15 mouse cellular contexts compared by ENCODE assay signal in genomic region chr9:14357033-14357432, GRCm38 (mm10). TPM values are rescaled to one million over a fixed set of nuclear protein-coding genes. Genes with fewer than 3 reads are reported as not detected.
A peak's percentile ranks its signal among the peaks of the same experiment; 100 is the strongest.
DNase-seq lines count a peak whose midpoint lies in the region; ATAC-seq and TF ChIP-seq lines count a peak whose summit lies in the region.
"Had no signal": no experiment of that assay in that cellular context is flagged by ENCODE, and none has a peak within 500 bp of the region (broad histone marks: within the 10 kb centered on the region; RNA-seq: fewer than 3 reads in every experiment).

No protein-coding gene starts in this region.

- TF ChIP-seq CTCF in kidney, adult 2 months (conservative IDR thresholded peaks at IDR 0.05; ENCODE audit: insufficient read depth, insufficient read length, low read depth, low read length), result 0 out of 2 replicates have a peak, but pooled peaks have one; percentile 23

- no peak overlapping the region for H3K4me3 ChIP-seq in kidney, adult 2 months (ENCODE audit: insufficient read depth, low read depth, low read length)
- H3K4me3 ChIP-seq: embryonic facial prominence, embryonic 13.5 days; myocyte had no signal

- H3K36me3 ChIP-seq in kidney, adult 2 months (ENCODE audit: control insufficient read depth, insufficient read depth, low read length), result no peaks in the 10 kb centered on the region
- H3K36me3 ChIP-seq: embryonic facial prominence, embryonic 13.5 days had no signal

- no peak for DNase-seq in kidney, adult 2 months
- DNase-seq in kidney, adult 11 months, result no peak
- DNase-seq in lung, postnatal 10 days, result peak; percentile 13
- no peak for DNase-seq in lung, postnatal 36 days
- peak; percentile 17 for DNase-seq in NIH3T3 (ENCODE audit: low read depth)
- DNase-seq in Muller cell, postnatal 12 days (ENCODE audit: inconsistent ontology term), result no peak
- no peak for DNase-seq in ovary, postnatal 14 days (ENCODE audit: low spot score)
- DNase-seq: adrenal gland, postnatal 36 days; cerebellum, adult 11-12 months; heart, postnatal 36 days; lung, postnatal 14 days had no signal

- ATAC-seq in megakaryocyte progenitor cell, adult 5-6 weeks (replicated peaks; ENCODE audit: poor library complexity), result peak; percentile 68
- ATAC-seq: forebrain, embryonic 16.5 days had no signal

- H3K4me1 ChIP-seq in kidney, adult 2 months (ENCODE audit: control insufficient read depth, insufficient read depth, low read length), result no peaks in the 10 kb centered on the region
- H3K4me1 ChIP-seq: embryonic facial prominence, embryonic 13.5 days had no signal

- TF ChIP-seq POLR2A in kidney, adult 2 months (IDR thresholded peaks at IDR 0.05; ENCODE audit: low read depth, low read length), result no peak

- H3K27me3 ChIP-seq in kidney, adult 2 months (replicated peaks; ENCODE audit: control insufficient read depth, insufficient read depth, low read length), result no peaks in the 10 kb centered on the region
- H3K27me3 ChIP-seq: embryonic facial prominence, embryonic 13.5 days had no signal

- H3K27ac ChIP-seq in kidney, adult 2 months (ENCODE audit: insufficient read depth, low read depth, low read length), result no peak overlapping the region
- H3K27ac ChIP-seq: embryonic facial prominence, embryonic 13.5 days had no signal

- 78% methylated on average over 4 of the region's 4 CpGs for WGBS in kidney, adult 2 months

RNA-seq across cellular contexts. Expression of gene Endod1, which starts 24.3 kb away (rescaled TPM):
- polyA plus RNA-seq in kidney, adult 2 months (2012; rRNA removed), result 22.1 and 51.3 TPM in 2 replicates
- total RNA-seq in megakaryocyte progenitor cell, adult 5-6 weeks (2015), result 17.0 and 20.1 TPM in 2 replicates
- 19.1 and 21.4 TPM in 2 replicates for total RNA-seq in megakaryocyte progenitor cell, adult 5-6 weeks (2017)

Comparison
In these comparisons a context has a peak if more than half of its experiments do, and no peak if none do; other contexts are left out.
1. DNase-seq: peak in lung, postnatal 10 days (single experiment) and NIH3T3 (single experiment); none in kidney, adult 2 months (single experiment), kidney, adult 11 months (single experiment), lung, postnatal 36 days (single experiment), Muller cell, postnatal 12 days (single experiment) and ovary, postnatal 14 days (single experiment).